Comparison of ENCODE assay signal across 31 mouse cellular contexts in the genomic region with DNA sequence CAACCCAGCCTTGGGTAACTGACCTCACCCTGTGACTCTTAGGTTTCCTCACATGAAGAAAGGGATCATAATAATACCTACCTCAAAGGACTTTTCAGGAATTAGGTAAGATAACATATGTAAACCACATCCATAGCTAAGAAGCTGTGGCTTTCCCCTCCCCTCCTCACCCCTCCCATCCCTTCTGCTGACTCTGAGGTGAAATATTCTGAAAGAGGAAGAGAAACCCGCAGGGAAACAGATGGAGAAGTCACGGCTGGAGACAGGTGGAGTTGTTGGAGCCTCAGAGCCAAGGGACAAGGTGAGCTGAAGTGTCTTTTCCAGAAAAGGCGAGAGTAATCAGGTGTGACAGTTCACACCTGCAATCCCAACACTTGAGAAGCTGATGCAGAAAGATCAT. TPM values are rescaled to one million over a fixed set of nuclear protein-coding genes. Genes with fewer than 3 reads are reported as not detected.
A peak's percentile ranks its signal among the peaks of the same experiment; 100 is the strongest.
DNase-seq lines count a peak whose midpoint lies in the region; TF ChIP-seq lines count a peak whose summit lies in the region.
"Had no signal": no experiment of that assay in that cellular context is flagged by ENCODE, and none has a peak within 500 bp of the region (broad histone marks: within the 10 kb centered on the region; RNA-seq: fewer than 3 reads in every experiment).

No protein-coding gene starts in this region.

- no peaks in the 10 kb centered on the region for H3K36me3 ChIP-seq in CH12.LX (replicated peaks in 1 of 2; ENCODE audit: control insufficient read depth in 1 of 2, insufficient read depth in 1 of 2, low read length in 1 of 2)
- no peaks in the 10 kb centered on the region for H3K36me3 ChIP-seq in small intestine, adult 2 months (ENCODE audit: control insufficient read depth, insufficient read depth, low read length)
- H3K36me3 ChIP-seq in heart, adult 2 months (ENCODE audit: control insufficient read depth, insufficient read depth, low read length), result no peaks in the 10 kb centered on the region
- H3K36me3 ChIP-seq: hindbrain, embryonic 13.5 days; midbrain, embryonic 13.5 days; stomach, embryonic 15.5 days had no signal

- no peak overlapping the region for H3K4me2 ChIP-seq in CH12.LX (ENCODE audit: insufficient read depth, low read depth, poor library complexity, severe bottlenecking)
- H3K4me2 ChIP-seq: heart, embryonic 11.5 days; hindbrain, embryonic 13.5 days; lung, embryonic 14.5 days; midbrain, embryonic 13.5 days; stomach, embryonic 15.5 days had no signal

- DNase-seq in cerebellum, adult 9-10 months, result peak; percentile 22
- DNase-seq in cerebellum, adult 8-10 months, result no peak
- DNase-seq in CH12.LX (ENCODE audit: extremely low read depth) (peak; percentile 65), MN1 (ENCODE audit: low spot score) (no peak)
- DNase-seq in cerebellum, postnatal 36 days, result peak; percentile 21 to 28
- DNase-seq in lung, adult 18-20 months, result no peak
- DNase-seq in heart, adult 2 months, result no peak
- DNase-seq: adrenal gland, postnatal 10 days; B cell, adult 2 months; gastrocnemius, postnatal 14 days; heart, adult 11 months; heart, postnatal 36 days; kidney, adult 8-10 months; layer of hippocampus, adult 9-11 months; liver; lung, postnatal 14 days; thymus, postnatal 25 days had no signal

- TF ChIP-seq EP300 in CH12.LX (IDR thresholded peaks at IDR 0.05; ENCODE audit: low read length), result peak; percentile 97
- no peak for TF ChIP-seq EP300 in heart, adult 2 months (IDR thresholded peaks at IDR 0.05; ENCODE audit: insufficient read depth, low read depth, low read length)

- H3K9ac ChIP-seq in CH12.LX (ENCODE audit: insufficient read depth, low read depth), result no peak overlapping the region
- H3K9ac ChIP-seq in heart, adult 2 months (ENCODE audit: low read depth, low read length), result no peak overlapping the region
- H3K9ac ChIP-seq: hindbrain, embryonic 13.5 days; liver, embryonic 14.5 days; lung, embryonic 14.5 days; midbrain, embryonic 13.5 days; stomach, embryonic 15.5 days had no signal

- H3K79me2 ChIP-seq in CH12.LX (replicated peaks; ENCODE audit: control insufficient read depth, extremely low read depth, insufficient read depth, poor library complexity, severe bottlenecking), result no peaks in the 10 kb centered on the region
- H3K79me2 ChIP-seq in heart, adult 2 months (replicated peaks; ENCODE audit: control insufficient read depth, insufficient read depth, low read length), result no peaks in the 10 kb centered on the region

- intact Hi-C loops in heart, adult 2 months (cut with DNase I), result no loop called here

- WGBS in small intestine, adult 2 months, result 30% methylated on average over 3 of the region's 3 CpGs
- WGBS in heart, adult 2 months, result 64% methylated on average over 3 of the region's 3 CpGs

- dilution Hi-C loops in CH12.LX (cut with MboI; ENCODE audit: extremely low pct_ligation_motif_present, extremely low pct_unique_long_range_greater_than_20kb, low sequenced_read_pairs), result no loop called here

- H3K27me3 ChIP-seq in CH12.LX (replicated peaks), result peaks cover 2% of the 10 kb centered on the region
- no peaks in the 10 kb centered on the region for H3K27me3 ChIP-seq in small intestine, adult 2 months (ENCODE audit: control insufficient read depth, insufficient read depth, low read length)
- no peaks in the 10 kb centered on the region for H3K27me3 ChIP-seq in heart, adult 2 months (ENCODE audit: control insufficient read depth, insufficient read depth, low read length)
- H3K27me3 ChIP-seq: hindbrain, embryonic 13.5 days; midbrain, embryonic 13.5 days; stomach, embryonic 15.5 days had no signal

- TF ChIP-seq POLR2A in CH12.LX (IDR thresholded peaks at IDR 0.05; ENCODE audit: low read depth, low read length), result no peak
- TF ChIP-seq POLR2A in small intestine, adult 2 months (IDR thresholded peaks at IDR 0.05; ENCODE audit: low read depth, low read length), result no peak
- no peak for TF ChIP-seq POLR2A in heart, adult 2 months (IDR thresholded peaks at IDR 0.05; ENCODE audit: insufficient read depth, low read depth, low read length)

- H3K27ac ChIP-seq in CH12.LX (ENCODE audit: insufficient read depth, low read depth), result no peak overlapping the region
- peak overlapping the region; percentile 42 for H3K27ac ChIP-seq in small intestine, adult 2 months (ENCODE audit: insufficient read depth, low read depth, low read length)
- H3K27ac ChIP-seq in heart, adult 2 months, result no peak overlapping the region
- H3K27ac ChIP-seq: hindbrain, embryonic 13.5 days; kidney, postnatal 0 days; liver, embryonic 14.5 days; midbrain, embryonic 13.5 days; stomach, embryonic 15.5 days had no signal

- H3K4me1 ChIP-seq in CH12.LX (ENCODE audit: control insufficient read depth in 1 of 2, insufficient read depth in 2 of 2), result peaks cover 18 to 44% of the 10 kb centered on the region in 2 experiments
- H3K4me1 ChIP-seq in small intestine, adult 2 months (ENCODE audit: control insufficient read depth, insufficient read depth, insufficient read length, low read length), result peaks cover 41% of the 10 kb centered on the region
- H3K4me1 ChIP-seq in heart, adult 2 months (ENCODE audit: control insufficient read depth, insufficient read depth, low read length), result no peaks in the 10 kb centered on the region
- H3K4me1 ChIP-seq: hindbrain, embryonic 13.5 days; midbrain, embryonic 13.5 days had no signal

- TF ChIP-seq RAD21 in CH12.LX (IDR thresholded peaks at IDR 0.05; ENCODE audit: low read depth, low read length), result no peak

- no peak overlapping the region for H3K4me3 ChIP-seq in CH12.LX (replicated peaks in 1 of 3; ENCODE audit: low read depth in 2 of 3, low read length in 2 of 3, poor library complexity in 1 of 3)
- no peak overlapping the region for H3K4me3 ChIP-seq in small intestine, adult 2 months (ENCODE audit: low read depth, low read length)
- no peak overlapping the region for H3K4me3 ChIP-seq in heart, adult 2 months
- H3K4me3 ChIP-seq: erythroblast, embryonic 14.5 days; hindbrain, embryonic 13.5 days; midbrain, embryonic 13.5 days; stomach, embryonic 15.5 days had no signal

- H3K9me3 ChIP-seq in CH12.LX (replicated peaks; ENCODE audit: low read length), result peaks cover 2% of the 10 kb centered on the region
- H3K9me3 ChIP-seq: hindbrain, embryonic 13.5 days; midbrain, embryonic 13.5 days; stomach, embryonic 15.5 days had no signal

- in situ Hi-C loops in CH12.LX (cut with MboI; ENCODE audit: low pct_ligation_motif_present, low pct_unique_long_range_greater_than_20kb, low sequenced_read_pairs), result loop anchor here (5.0 kb wide), 1 partner anchor 42 kb away; no protein-coding TSS in a partner anchor

- no peak for TF ChIP-seq CTCF in CH12.LX (conservative IDR thresholded peaks at IDR 0.05 in 1 of 2, IDR thresholded peaks at IDR 0.05 in 1 of 2; ENCODE audit: low read depth in 2 of 2, low read length in 2 of 2)
- TF ChIP-seq CTCF in small intestine, adult 2 months (IDR thresholded peaks at IDR 0.05; ENCODE audit: extremely low read depth, insufficient read length, insufficient replicate concordance, low read depth, low read length), result no peak
- TF ChIP-seq CTCF in heart, adult 2 months (IDR thresholded peaks at IDR 0.05), result no peak

TF ChIP-seq in CH12.LX, 34 proteins besides CTCF, POLR2A, EP300 and RAD21 (continues in another document):
- TF ChIP-seq CHD1 (IDR thresholded peaks at IDR 0.05; ENCODE audit: low read depth, low read length) (no peak), SIN3A (IDR thresholded peaks at IDR 0.05; ENCODE audit: low read length) (no peak), MEF2A (IDR thresholded peaks at IDR 0.05; ENCODE audit: borderline replicate concordance, low read depth, low read length) (peak; percentile 77; the same call in 1 of the 2 replicates), NRF1 (IDR thresholded peaks at IDR 0.05; ENCODE audit: low read depth, low read length) (no peak), TBP (conservative IDR thresholded peaks at IDR 0.05; ENCODE audit: low read depth, low read length) (no peak), E2F4 (IDR thresholded peaks at IDR 0.05; ENCODE audit: insufficient replicate concordance, low read depth, low read length) (no peak), MXI1 (IDR thresholded peaks at IDR 0.05; ENCODE audit: low read depth, low read length) (no peak), ETS1 (conservative IDR thresholded peaks at IDR 0.05; ENCODE audit: low read depth, low read length) (peak; percentile 80), ZC3H11A (IDR thresholded peaks at IDR 0.05; ENCODE audit: low read depth, low read length) (no peak), ZMIZ1 (IDR thresholded peaks at IDR 0.05; ENCODE audit: low read depth, low read length) (no peak), HCFC1 (IDR thresholded peaks at IDR 0.05; ENCODE audit: low read depth, low read length) (no peak), MAX (IDR thresholded peaks at IDR 0.05; ENCODE audit: low read length) (no peak), JUND (conservative IDR thresholded peaks at IDR 0.05; ENCODE audit: low read depth, low read length) (no peak), SMC3 (IDR thresholded peaks at IDR 0.05; ENCODE audit: low read depth, low read length) (no peak), TCF12 (IDR thresholded peaks at IDR 0.05; ENCODE audit: low read depth, low read length) (peak; percentile 94), RCOR1 (conservative IDR thresholded peaks at IDR 0.05; ENCODE audit: low read depth, low read length) (peak; percentile 83; the same call in 1 of the 2 replicates), USF1 (IDR thresholded peaks at IDR 0.05; ENCODE audit: low read depth, low read length) (no peak), USF2 (conservative IDR thresholded peaks at IDR 0.05; ENCODE audit: low read depth, low read length) (no peak), CHD2 (IDR thresholded peaks at IDR 0.05; ENCODE audit: low read length) (no peak; the same call in 1 of the 2 replicates)

RNA-seq across cellular contexts. Expression of a gene that starts 34.2 kb away (rescaled TPM):
- total RNA-seq in CH12.LX (2012; rRNA removed), result 26.0 and 28.6 TPM in 2 replicates
- 13.1 and 14.6 TPM in 2 replicates for total RNA-seq in CH12.LX (2014; rRNA removed)
- polyA plus RNA-seq in CH12.LX (2012; ENCODE audit: insufficient read length, low read depth), result 46.9 and 52.1 TPM in 2 replicates
- 110 and 185 TPM in 2 replicates for polyA plus RNA-seq in small intestine, adult 2 months (2012; rRNA removed)
- total RNA-seq in heart, adult 2 months (2021), result not detected
- polyA plus RNA-seq in heart, adult 2 months (2012; rRNA removed), result 2.0 TPM in 1 of 2 replicates, not detected in the other
- total RNA-seq: heart, postnatal 36 days; left cerebral cortex, postnatal 14 days; megakaryocyte, adult 5-6 weeks had no signal
- polyA plus RNA-seq: erythroblast, embryonic 14.5 days had no signal

RNA-seq across cellular contexts. Expression of a gene that starts 56.7 kb away (rescaled TPM):
- total RNA-seq in CH12.LX (2012; rRNA removed), result not detected in 2 replicates
- not detected in 2 replicates for total RNA-seq in CH12.LX (2014; rRNA removed)
- polyA plus RNA-seq in CH12.LX (2012; ENCODE audit: insufficient read length, low read depth), result not detected in 2 replicates
- polyA plus RNA-seq in small intestine, adult 2 months (2012; rRNA removed), result 1.9 and 2.2 TPM in 2 replicates
- under 1 TPM; 0.97 to 0.98 TPM for total RNA-seq in heart, adult 2 months (2021)
- 2.3 and 3.6 TPM in 2 replicates for polyA plus RNA-seq in heart, adult 2 months (2012; rRNA removed)
- total RNA-seq: ES-E14; megakaryocyte, adult 5-6 weeks had no signal
- polyA plus RNA-seq: erythroblast, embryonic 14.5 days; forebrain, embryonic 11.5 days; heart, embryonic 11.5 days; heart, embryonic 16.5 days; kidney, postnatal 0 days; lung, embryonic 14.5 days had no signal

RNA-seq across cellular contexts. Expression of a gene that starts 59.7 kb away (rescaled TPM):
- total RNA-seq in CH12.LX (2012; rRNA removed) (72.6 and 78.7 TPM in 2 replicates), CH12.LX (2014; rRNA removed) (73.8 and 77.1 TPM in 2 replicates)
- 118 and 123 TPM in 2 replicates for polyA plus RNA-seq in CH12.LX (2012; ENCODE audit: insufficient read length, low read depth)
- polyA plus RNA-seq in small intestine, adult 2 months (2012; rRNA removed), result 66.3 and 103 TPM in 2 replicates
- total RNA-seq in heart, adult 2 months (2021), result 10 to 100 TPM; 20.0 to 22.6 TPM
- polyA plus RNA-seq in heart, adult 2 months (2012; rRNA removed), result 14.0 and 14.4 TPM in 2 replicates

Comparison
In these comparisons a context has a peak if more than half of its experiments do, and no peak if none do; other contexts are left out.
1. DNase-seq: peak in cerebellum, adult 9-10 months (single experiment), CH12.LX (single experiment) and cerebellum, postnatal 36 days (2 of 2); none in cerebellum, adult 8-10 months (single experiment), lung, adult 18-20 months (0 of 2), MN1 (single experiment) and heart, adult 2 months (0 of 2).
2. RNA of a gene that starts 34.2 kb away (polyA plus RNA-seq): 110 to 185 TPM in small intestine, adult 2 months and 46.9 to 52.1 TPM in CH12.LX; 2.0 TPM in heart, adult 2 months; every median in the first group is over 10 times any median in the second.